Mouse (Mus musculus) NIH3T3 (cell line): ENCODE measurements around the gene Gm49333.

Experiments used
- DNase-seq: peaks from one replicate; pipeline ENCODE4 v3.0.0-alpha.2; 2012; ENCODE audit warnings: low read depth

Gene Gm49333

GRCm38 (mm10) chr16:20611357-20612227 is at the start of gene Gm49333, which contains the start of the genes Eef1akmt4 and Alg3:
TSS of gene Gm49333 (plus strand) at chr16:20611610.
TSS of gene Eef1akmt4 (plus strand) at chr16:20611593.
TSS of gene Alg3 (minus strand) at chr16:20611735.
- DNase-seq: peak; percentile 93

DNA sequence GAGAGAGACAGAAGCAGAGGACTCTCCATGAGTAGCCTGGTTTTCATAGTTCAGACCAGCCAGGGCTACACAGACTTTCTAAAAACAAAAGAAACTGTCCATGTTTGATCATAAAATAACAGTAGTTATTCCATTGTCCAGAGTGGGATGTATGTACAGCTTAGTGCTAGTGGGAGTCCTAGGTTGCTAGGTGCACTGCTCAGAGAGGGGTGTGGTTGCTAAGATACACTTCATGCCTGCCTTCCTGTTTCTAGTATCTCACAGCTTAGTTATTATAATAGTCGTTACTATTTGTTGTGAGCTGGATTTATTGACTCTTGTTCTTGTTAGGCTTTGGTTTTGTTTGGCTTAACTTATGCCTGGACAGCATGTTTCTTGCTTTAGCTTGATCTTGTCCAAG is 46.3 kb upstream of the Gm49333 start:
- no peak for DNase-seq

GRCm38 (mm10) chr16:20589366-20589938 is 22.0 kb upstream of the Gm49333 start, which contains the start of gene Vwa5b2:
TSS of gene Vwa5b2 (plus strand) at chr16:20589471.
- no peak for DNase-seq

- DNase-seq: no peak
Observed at GRCm38 (mm10) chr16:20589939-20590679, 21.3 kb upstream of the Gm49333 start.

DNA sequence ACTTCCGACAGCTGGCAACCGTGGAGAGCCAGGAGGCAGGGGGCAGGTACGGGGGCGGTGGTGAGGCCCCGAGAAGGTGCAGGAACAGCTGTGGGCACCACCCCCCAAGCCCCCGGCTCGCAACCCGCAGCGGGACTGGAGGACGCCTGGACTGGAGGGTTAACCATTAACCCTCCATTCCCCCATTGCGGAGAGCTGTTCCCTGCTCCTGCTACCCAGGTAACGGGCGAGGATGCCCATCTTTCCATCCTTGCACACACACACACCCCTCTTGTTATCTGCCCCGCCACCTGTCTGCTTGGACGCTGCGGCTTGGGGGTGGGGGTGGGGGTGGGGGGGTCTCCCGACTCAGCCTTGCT is 20.8 kb upstream of the Gm49333 start:
- DNase-seq: no peak

DNA sequence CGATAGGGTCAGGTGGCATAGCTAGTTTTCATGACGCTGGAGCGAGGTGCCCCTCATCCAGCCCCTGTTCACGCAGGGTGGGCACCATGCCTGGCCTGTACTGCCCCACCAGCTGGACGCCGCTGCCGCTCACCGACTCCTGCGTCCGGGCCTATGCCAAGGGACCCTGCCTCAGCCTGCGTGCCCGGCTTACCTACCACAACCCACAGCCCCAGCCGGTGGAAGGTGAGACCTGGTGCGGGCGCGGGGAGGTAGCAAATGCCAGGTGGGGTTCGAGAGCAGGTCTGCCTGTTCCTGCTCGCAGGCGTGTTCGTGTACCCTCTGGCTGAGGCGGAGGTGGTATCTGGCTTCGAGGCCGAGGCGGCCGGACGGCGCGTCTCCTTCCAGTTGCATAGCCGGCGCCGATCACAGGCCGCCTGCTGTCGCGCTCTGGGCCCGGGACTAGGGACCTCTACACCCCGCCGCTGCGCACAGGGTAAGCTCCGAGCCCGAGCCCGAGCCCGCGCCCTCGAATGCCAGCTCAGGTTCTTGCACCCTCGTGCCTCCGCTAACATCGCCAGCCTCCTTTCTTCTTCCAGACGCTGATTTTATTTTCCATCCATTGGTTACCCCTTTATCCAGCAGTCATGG is 20.2 kb upstream of the Gm49333 start:
- no peak for DNase-seq

DNA sequence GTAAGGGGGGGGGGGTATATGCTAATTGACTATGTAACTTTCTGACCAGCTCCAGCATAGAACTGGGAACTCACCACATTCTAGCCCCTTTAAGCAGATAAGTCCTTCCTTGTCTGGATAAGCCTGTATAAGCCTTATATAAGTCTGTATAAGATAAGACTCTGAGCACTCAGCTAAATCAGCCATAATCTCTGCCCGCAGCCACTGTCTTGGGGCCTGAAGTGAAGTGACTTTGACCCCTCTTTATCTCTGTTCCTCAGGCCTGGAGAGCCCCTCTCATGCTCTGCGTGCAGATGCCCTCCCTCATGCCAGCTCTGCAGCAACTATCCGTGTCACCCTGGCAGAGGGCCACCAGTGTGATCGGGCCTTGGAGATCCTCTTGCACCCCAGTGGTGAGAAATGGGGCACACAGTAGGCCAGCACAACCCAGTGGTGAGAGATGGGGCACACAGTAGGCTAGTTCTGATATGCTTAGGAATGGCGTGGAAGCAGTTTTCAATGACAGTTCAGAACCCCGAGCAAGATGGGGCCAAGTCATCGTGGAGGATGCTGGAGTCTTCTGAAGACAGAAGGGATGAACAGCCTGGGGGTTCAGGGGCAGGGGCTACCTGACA is 16.2 kb upstream of the Gm49333 start:
- DNase-seq: no peak

GRCm38 (mm10) chr16:20595737-20596136 is 15.7 kb upstream of the Gm49333 start:
- DNase-seq: no peak

DNA sequence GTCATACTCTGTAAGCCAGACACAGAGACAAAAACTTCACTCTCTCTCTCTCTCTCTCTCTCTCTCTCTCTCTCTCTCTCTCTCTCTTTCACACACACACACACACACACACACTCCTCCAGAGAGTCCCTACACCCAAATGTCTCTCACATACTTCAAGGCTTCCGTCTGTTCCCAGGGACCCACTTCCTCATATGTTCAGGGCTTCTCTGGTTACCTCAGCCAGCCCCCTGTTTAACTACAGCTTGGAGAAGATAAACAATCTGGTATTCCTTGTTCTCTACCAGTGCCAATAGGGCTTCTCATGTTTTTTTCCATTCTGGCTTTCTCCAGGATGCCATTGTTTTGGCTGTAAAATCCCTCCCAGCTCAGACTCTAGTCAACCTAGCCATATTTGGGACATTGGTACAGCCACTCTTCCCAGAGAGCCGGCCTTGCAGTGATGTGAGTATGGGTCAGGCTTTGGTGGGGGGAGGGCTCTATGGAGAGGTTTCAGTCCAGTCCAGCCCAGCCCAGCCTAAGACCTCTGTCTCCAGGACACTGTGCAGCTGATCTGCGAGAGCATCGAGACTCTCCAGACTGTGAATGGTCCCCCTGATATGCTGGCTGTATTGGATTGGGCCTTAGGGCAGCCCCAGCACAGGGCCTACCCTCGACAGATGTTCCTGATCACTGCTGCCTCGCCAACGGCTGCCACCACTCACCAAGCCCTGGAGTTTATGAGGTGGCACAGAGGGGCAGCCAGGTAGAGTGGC is 14.5 kb upstream of the Gm49333 start:
- DNase-seq: no peak

DNA sequence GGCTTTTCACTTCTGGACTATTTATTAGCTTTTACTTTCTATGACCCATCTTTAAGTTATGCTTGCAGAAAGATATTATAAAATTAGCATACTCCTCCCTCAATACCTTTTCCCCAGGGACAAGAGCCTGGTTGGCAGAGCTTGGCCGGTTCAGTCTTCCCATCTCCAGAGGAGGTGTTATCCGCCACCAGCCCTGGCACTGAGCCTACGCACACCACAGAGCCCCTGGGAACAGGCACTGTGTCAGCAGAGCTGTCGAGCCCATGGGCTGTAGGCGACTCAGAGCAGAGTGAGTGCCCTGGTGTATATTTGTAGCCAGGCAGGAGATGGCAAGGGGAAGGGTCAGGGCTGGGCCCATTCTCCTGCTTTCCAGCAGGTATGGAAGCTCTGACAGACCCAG is 10.9 kb upstream of the Gm49333 start:
- peak; percentile 24 for DNase-seq

DNA sequence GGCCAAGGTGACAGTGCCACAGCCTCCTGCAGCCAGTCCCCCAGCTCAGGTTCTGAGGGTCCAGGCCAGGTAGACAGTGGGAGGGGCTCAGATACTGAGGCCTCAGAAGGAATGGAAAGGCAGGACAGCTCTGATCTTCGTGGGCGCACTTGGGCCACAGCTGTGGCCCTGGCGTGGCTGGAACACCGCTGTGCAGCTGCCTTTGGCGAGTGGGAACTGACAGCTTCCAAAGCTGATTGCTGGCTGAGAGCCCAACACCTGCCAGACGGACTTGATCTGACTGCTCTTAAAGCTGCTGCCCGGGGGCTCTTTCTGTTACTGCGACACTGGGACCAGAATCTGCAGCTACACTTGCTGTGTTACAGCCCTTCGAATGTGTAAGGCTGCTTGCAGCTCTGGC is 6.7 kb upstream of the Gm49333 start:
- no peak for DNase-seq

DNA sequence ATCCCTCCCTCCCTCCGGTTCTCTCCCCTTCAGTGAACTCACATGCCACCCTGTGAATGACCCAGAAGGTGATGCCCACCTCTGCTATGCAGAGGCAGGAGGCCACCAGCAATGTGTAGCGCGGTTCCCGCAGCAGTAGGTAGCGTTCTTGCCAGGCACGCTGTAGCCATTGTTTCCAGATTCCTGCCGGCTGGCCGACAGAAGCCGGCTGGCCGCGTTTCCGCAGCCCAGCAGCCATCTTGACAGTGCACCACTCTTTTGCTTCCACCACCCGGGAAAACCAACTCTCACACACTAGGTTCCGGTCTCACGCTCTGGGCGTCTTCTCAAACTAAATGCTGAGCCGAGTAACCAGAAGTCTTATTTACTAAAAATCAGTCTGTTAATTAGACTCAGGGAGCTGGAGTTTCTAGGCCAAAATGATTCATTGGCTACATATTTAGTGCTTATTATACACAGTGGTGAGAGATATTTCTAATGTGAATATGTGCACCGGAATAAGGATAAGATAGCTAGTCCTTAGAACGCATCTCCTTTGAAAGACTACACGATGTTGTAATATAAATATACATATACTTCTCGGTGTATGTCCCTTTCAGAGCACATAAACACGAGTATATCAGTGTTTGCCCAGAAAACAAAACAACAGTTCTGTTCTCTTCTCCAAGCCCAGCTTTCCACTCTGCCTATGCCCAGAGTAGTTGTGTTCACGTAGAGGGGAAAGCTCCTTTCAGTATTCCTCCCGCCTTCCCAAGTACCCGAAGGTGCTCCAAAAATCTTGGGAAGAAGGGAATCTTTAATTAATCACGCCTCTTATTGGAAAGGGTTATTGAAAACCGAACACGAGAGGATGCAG is 681 bp upstream of the Gm49333 start:
- DNase-seq: peak; percentile 92

DNA sequence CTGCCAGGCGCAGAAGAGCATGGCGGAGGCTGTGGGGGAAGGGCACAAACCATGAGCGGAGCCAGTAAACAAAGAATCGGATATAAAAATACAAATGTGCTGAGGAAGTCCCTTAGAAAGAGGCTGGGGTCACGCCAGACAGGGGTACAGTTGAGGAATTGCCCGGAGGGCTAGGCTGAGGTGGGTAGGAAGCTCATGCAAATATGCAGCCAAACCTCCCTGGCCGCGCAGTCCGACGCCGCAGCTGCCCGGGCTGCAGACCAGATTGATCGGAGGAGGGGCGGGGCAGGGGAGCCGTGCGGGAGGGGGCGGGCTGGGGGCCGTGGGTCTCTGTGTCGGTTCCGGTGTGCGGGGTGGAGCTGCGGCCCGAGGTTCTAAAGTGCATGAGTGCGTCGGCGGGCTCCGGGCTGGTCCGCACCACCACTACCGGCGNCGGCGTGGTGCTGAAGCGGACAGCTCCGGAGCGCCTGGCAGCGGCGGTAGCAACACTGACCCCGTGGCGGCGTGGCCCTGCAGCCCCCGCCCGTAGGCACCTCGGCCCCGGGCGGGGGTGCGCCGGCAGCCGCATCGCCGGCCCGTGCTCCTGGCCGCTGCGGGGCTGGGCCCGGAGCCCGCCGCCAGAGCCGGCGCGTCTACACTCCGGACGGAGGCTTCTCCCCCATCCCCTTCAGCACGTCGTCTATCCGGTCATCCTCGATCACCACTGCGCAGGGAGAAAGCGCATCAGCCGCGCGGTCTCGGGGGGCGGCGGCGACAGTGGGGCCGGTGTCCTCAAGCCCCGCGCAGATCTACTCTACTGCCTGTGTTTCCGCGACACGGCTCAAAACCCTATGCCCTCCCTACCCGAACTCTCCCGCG is 8.4 kb downstream of the Gm49333 start:
- DNase-seq: peak; percentile 59

GRCm38 (mm10) chr16:20620399-20620735 is 9.0 kb downstream of the Gm49333 start:
- no peak for DNase-seq

DNA sequence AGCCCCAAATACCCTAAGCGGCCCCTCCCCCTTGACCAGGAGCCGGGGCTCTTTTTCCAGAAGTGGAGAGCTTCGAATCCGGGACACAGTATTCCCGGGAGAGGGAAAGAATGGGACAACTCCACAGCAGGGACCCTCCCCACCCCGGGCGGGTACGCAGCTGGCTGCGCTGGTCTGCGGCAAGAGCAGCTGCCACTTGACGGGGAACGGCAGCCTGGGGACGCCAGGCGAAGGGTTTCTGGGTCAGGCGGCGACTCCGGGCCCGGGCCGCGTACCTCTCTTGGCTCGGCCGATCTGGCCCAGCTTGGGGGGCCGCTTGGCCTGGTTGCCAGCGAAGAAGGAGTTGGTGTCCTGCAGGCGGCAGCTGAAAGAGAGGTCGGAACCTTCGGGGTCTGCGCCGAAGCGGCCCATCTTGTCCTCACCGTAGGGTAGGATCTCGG is 9.4 kb downstream of the Gm49333 start:
- no peak for DNase-seq

- peak; percentile 74 for DNase-seq
Observed at GRCm38 (mm10) chr16:20621191-20621990, 10.0 kb downstream of the Gm49333 start, which contains the start of gene Camk2n2. TSS of gene Camk2n2 (minus strand) at chr16:20621287.

DNA sequence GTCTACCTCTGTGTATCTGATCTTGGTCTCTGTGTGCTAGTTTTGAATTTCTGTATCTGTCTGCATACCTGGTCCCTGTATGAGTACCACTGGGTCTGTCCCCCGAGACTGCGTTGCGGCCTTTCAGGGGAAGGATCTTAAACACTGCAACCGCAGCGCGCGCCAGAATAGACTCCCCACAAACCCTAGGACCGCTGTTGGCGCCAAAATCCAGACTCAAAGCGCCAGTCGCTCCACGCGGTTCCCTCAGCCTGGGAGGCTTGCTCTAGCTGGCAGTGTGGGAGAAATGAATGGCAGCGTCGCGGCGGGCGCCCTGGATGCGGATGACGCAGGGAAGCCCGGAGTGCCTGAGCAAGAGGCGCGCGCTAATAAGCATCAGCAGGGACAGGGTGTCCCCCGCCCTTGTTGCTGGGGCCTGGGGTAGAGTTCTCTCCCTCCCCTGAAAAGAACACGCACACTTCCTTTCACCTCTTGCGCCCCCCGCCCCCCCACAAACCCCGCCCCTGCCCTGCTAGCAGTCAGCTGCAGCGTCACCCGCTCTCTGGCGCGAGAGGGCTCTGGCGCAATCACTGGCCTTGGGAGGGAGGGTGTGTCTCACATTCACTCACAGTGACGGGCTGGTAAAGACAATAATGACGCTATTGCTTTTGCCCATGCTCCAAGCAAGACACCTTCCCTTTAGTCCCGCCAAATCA is 10.7 kb downstream of the Gm49333 start:
- DNase-seq: peak; percentile 91

DNA sequence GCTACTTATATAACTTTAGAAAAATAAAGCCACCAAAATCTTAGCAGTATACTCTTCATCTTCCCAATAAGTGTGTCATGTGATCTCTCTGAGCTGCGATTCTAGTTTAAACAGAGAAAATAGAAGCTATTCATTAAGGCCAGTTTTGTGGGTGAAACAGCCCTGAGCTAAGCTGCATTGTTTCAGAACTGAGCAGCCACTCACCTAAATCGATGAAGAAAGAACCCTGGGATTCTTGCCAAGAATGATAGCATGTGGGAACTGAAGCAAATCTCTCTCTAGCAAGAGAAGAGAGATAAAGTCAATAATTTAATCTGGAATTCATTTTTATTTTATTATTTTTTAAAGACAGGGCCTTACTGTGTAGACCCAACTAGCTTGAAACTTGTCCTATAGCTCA is 11.8 kb downstream of the Gm49333 start:
- peak; percentile 37 for DNase-seq
